Mouse (Mus musculus) heart, postnatal 0 days (tissue): ENCODE measurements around the gene Tgm2.

ENCODE experiments used
- CTCF ChIP-seq: IDR thresholded peaks from 2 replicates; pipeline ENCODE4 v1.5.1; 2016; ENCODE audit warnings: antibody characterized with exemption, control low read depth, low read depth
- EP300 ChIP-seq: IDR thresholded peaks from 2 replicates; pipeline ENCODE4 v1.6.1; 2016; ENCODE audit warnings: antibody characterized with exemption, low read depth

- no peak for TF ChIP-seq CTCF
- TF ChIP-seq EP300: no peak
Observed at GRCm38 (mm10) chr2:158146971-158147370, 735 bp upstream of the Tgm2 start.
